Mouse (Mus musculus) midbrain, embryonic 11.5 days (tissue): ENCODE data around the gene Rpusd2. TPM values are rescaled to one million over a fixed set of nuclear protein-coding genes. Genes with fewer than 3 reads are reported as not detected.
"Not testable (repeated sequence)": the region's sequence is repeated elsewhere in the genome, so short reads cannot be mapped to it uniquely, and the experiment has no call there.

Experiments
- ATAC-seq: fragments of 200-750 bp; cut with Nextera tagmentation; 2 replicates; pipeline ENCODE4 v1.8.0; 2017; ENCODE audit warnings: moderate TSS enrichment, moderate library complexity; ENCODE audit not compliant: low FRiP score
- DNase-seq: peaks from one replicate; pipeline ENCODE4 v3.0.0; 2015; ENCODE audit warnings: low spot score; ENCODE audit errors: missing footprints
- H3K27ac ChIP-seq: fragments of 300-500 bp; sonication (generic); 2 replicates; pipeline ENCODE4 v1.5.1; 2014; ENCODE audit warnings: low read depth, low read length
- H3K27me3 ChIP-seq: fragments of 300-500 bp; sonication (generic); 2 replicates; pipeline ENCODE4 v1.6.1; 2014; ENCODE audit warnings: mild to moderate bottlenecking, low read length, moderate library complexity, mixed read lengths; ENCODE audit not compliant: control insufficient read depth, insufficient read depth
- H3K36me3 ChIP-seq: fragments of 300-500 bp; sonication (generic); 2 replicates; pipeline ENCODE4 v1.6.1; 2014; ENCODE audit warnings: mild to moderate bottlenecking, low read length, moderate library complexity, mixed read lengths; ENCODE audit not compliant: control insufficient read depth, insufficient read depth
- H3K4me1 ChIP-seq: fragments of 300-500 bp; sonication (generic); 2 replicates; pipeline ENCODE4 v1.6.1; 2014; ENCODE audit warnings: low read length; ENCODE audit not compliant: control insufficient read depth, insufficient read depth
- H3K4me2 ChIP-seq: fragments of 300-500 bp; sonication (generic); 2 replicates; pipeline ENCODE4 v1.6.1; 2014; ENCODE audit warnings: mild to moderate bottlenecking, moderate library complexity
- H3K4me3 ChIP-seq: fragments of 300-500 bp; sonication (generic); 2 replicates; pipeline ENCODE4 v1.5.1; 2014; ENCODE audit warnings: low read depth, low read length
- H3K9ac ChIP-seq: fragments of 300-500 bp; sonication (generic); 2 replicates; pipeline ENCODE4 v1.6.1; 2014; ENCODE audit warnings: low read length
- H3K9me3 ChIP-seq: fragments of 300-500 bp; sonication (generic); 2 replicates; pipeline ENCODE4 v1.6.1; 2016; ENCODE audit warnings: low read length; ENCODE audit not compliant: control insufficient read depth
- WGBS: fragments of 180-500 bp; shearing (Covaris S2); extraction: QIAGEN DNeasy Blood & Tissue Kit; methylation state at CpG from one replicate; pipeline ENCODE4 v1.1.7; 2014; 5-methylcytosine and 5-hydroxymethylcytosine counted together
- polyA plus RNA-seq: library from polyadenylated mRNA; unstranded; fragments of >200 nt; fragmentation: Nextera tagmentation; extraction: Ambion mirVana; gene quantifications from 2 replicates; pipeline ENCODE4 v1.2.1, GENCODE M21; 2014

The Rpusd2 gene
- polyA plus RNA-seq, 1 experiment from 2014 or later, result 7.4 TPM

DNA sequence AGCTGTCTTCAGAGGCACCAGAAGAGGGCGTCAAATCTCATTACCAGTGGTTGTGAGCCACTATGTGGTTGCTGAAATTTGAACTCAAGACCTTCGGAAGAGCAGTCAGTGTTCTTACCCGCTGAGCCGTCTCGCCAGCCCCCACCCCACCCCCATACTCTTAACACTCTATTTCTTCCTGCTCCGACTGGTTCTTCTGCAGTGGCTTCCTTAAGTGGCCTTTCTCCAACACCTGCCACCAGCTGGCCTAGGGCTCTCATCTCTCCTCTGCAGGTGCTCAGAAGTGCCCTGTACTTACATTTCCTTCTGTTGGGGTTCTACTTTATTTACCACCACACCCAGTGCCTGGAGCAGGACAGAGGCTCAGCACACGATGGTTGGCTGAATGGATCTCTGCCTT is 19.6 kb upstream of the Rpusd2 start:
- Histone ChIP-seq H3K4me3 (no peak overlapping the region), H3K9me3 (no peaks in the 10 kb centered on the region), H3K27ac (no peak overlapping the region), H3K36me3 (peaks cover 4% of the 10 kb centered on the region; the same call in 1 of the 2 replicates), H3K4me1 (0 out of 2 replicates have a peak, but pooled peaks cover 3% of the 10 kb centered on the region), H3K9ac (no peak overlapping the region), H3K27me3 (no peaks in the 10 kb centered on the region), H3K4me2 (no peak overlapping the region)
- DNase-seq (no peak), ATAC-seq (no peak)
- whole genome bisulfite sequencing, result 83% methylated on average over 7 of the region's 7 CpGs

- Histone ChIP-seq H3K4me1 (0 out of 2 replicates have a peak, but pooled peaks cover 3% of the 10 kb centered on the region), H3K4me3 (no peak overlapping the region), H3K9me3 (no peaks in the 10 kb centered on the region), H3K9ac (no peak overlapping the region), H3K27me3 (no peaks in the 10 kb centered on the region), H3K27ac (no peak overlapping the region), H3K36me3 (peaks cover 4% of the 10 kb centered on the region; the same call in 1 of the 2 replicates), H3K4me2 (no peak overlapping the region)
- peak; percentile 66 for DNase-seq
- ATAC-seq, result no peak
- WGBS, result 83% methylated on average over 12 of the region's 12 CpGs
Observed at GRCm38 (mm10) chr2:119015604-119016180, 18.9 kb upstream of the Rpusd2 start.

- not testable (repeated sequence) for H3K27me3 ChIP-seq, H3K4me1 ChIP-seq, H3K4me2 ChIP-seq, H3K27ac ChIP-seq, H3K4me3 ChIP-seq, ATAC-seq, H3K36me3 ChIP-seq, H3K9ac ChIP-seq, H3K9me3 ChIP-seq
- DNase-seq, result peak; percentile 10
- 85% methylated on average over 4 of the region's 4 CpGs for WGBS
Observed at GRCm38 (mm10) chr2:119016312-119016711, 18.3 kb upstream of the Rpusd2 start.

DNA sequence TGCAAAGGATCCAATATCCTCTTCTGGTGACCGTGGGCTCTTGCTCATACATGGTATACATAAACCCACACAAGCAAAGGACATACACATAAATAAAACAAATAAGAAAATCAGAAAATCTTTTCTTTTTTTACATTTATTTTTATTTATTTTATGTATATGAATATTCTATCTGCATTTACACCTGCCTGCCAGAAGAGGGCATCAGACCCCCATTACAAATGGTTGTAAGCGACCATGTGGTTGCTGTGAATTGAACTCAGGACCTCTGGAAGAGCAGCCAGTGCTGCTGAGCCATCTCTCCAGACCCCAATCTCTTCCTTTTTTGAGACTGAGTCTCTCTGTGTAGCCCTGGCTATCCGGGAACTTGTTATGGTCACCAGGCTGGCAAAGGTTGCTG is 16.9 kb upstream of the Rpusd2 start:
- Histone ChIP-seq H3K36me3 (peaks cover 14% of the 10 kb centered on the region; the same call in 1 of the 2 replicates), H3K4me2 (no peak overlapping the region), H3K27ac (no peak overlapping the region), H3K9ac (no peak overlapping the region), H3K27me3 (no peaks in the 10 kb centered on the region), H3K4me3 (no peak overlapping the region), H3K4me1 (0 out of 2 replicates have a peak, but pooled peaks cover 3% of the 10 kb centered on the region), H3K9me3 (no peaks in the 10 kb centered on the region)
- DNase-seq (peak; percentile 75), ATAC-seq (no peak)
- WGBS, result 95% methylated on average over 3 of the region's 3 CpGs

- DNase-seq (peak; percentile 86), ATAC-seq (peak; percentile 57)
- WGBS, result 66% methylated on average over 22 of the region's 22 CpGs
- Histone ChIP-seq H3K27me3 (no peaks in the 10 kb centered on the region), H3K4me1 (0 out of 2 replicates have a peak, but pooled peaks cover 3% of the 10 kb centered on the region), H3K4me2 (no peak overlapping the region), H3K36me3 (peaks cover 14% of the 10 kb centered on the region; the same call in 1 of the 2 replicates), H3K9ac (no peak overlapping the region; the same call in 1 of the 2 replicates), H3K27ac (peak overlapping the region; percentile 25; the same call in 1 of the 2 replicates), H3K4me3 (no peak overlapping the region), H3K9me3 (no peaks in the 10 kb centered on the region)
Observed at GRCm38 (mm10) chr2:119018391-119019122, 16.0 kb upstream of the Rpusd2 start.

DNA sequence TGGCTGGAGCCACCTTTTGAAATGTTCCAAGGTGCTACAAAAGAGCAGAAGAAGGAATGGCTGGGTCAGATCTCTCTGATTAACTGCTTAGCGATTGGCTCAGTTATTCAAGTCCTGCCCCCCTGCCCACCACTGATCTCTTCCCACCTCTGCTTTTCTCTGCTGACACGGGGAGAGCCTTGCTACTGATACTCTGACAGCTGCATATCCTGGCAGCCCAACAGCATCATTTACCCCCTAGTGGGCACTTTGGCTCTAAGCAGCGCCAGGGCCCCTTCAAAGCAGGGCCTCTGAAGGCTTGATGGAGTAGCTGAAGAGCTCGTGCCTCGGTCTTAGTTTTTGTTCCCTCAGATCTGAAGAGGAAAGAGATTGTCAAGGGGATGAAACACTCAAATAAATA is 15.5 kb upstream of the Rpusd2 start:
- Histone ChIP-seq H3K36me3 (peaks cover 14% of the 10 kb centered on the region; the same call in 1 of the 2 replicates), H3K4me1 (0 out of 2 replicates have a peak, but pooled peaks cover 3% of the 10 kb centered on the region), H3K9ac (no peak overlapping the region; the same call in 1 of the 2 replicates), H3K27me3 (no peaks in the 10 kb centered on the region), H3K27ac (no peak overlapping the region), H3K9me3 (no peaks in the 10 kb centered on the region), H3K4me3 (no peak overlapping the region), H3K4me2 (no peak overlapping the region)
- 10% methylated on average over 5 of the region's 5 CpGs for WGBS
- DNase-seq (peak; percentile 83), ATAC-seq (peak; percentile 67; the same call in 1 of the 2 replicates)

DNA sequence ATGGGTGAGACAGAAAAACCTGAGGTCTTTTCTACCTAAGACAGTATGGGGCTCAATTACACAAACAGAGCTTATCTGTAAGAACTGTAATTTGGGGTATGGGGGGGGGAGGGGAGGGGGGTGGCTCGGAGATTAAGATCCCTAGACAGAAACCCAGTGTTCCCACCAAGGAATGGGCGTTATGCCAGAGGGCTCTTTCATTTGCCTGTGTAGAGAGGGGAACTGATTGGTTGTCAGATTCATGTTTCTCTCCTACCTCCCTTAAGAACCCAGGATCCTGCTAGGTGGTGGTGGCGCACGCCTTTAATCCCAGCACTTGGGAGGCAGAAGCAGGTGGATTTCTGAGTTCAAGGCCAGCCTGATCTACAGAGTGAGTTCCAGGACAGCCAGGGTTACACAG is 15.1 kb upstream of the Rpusd2 start:
- ATAC-seq, result no peak
- WGBS, result 68% methylated on average over 4 of the region's 4 CpGs
- Histone ChIP-seq H3K36me3 (peaks cover 14% of the 10 kb centered on the region; the same call in 1 of the 2 replicates), H3K4me3 (no peak overlapping the region), H3K9me3 (no peaks in the 10 kb centered on the region), H3K9ac (no peak overlapping the region), H3K4me2 (no peak overlapping the region), H3K27me3 (no peaks in the 10 kb centered on the region), H3K27ac (no peak overlapping the region), H3K4me1 (0 out of 2 replicates have a peak, but pooled peaks cover 3% of the 10 kb centered on the region)
- DNase-seq, result no peak

GRCm38 (mm10) chr2:119023154-119023660 is 11.4 kb upstream of the Rpusd2 start:
- 0 out of 2 replicates have a peak, but pooled peaks cover 3% of the 10 kb centered on the region for H3K4me1 ChIP-seq
- 93% methylated on average over 6 of the region's 6 CpGs for WGBS
- peak; percentile 4 for DNase-seq
- peaks cover 10% of the 10 kb centered on the region; the same call in 1 of the 2 replicates for H3K36me3 ChIP-seq
- H3K4me2 ChIP-seq, result no peak overlapping the region
- H3K4me3 ChIP-seq, result no peak overlapping the region
- no peaks in the 10 kb centered on the region for H3K27me3 ChIP-seq
- no peak for ATAC-seq
- H3K9ac ChIP-seq, result no peak overlapping the region
- no peak overlapping the region for H3K27ac ChIP-seq
- H3K9me3 ChIP-seq, result no peaks in the 10 kb centered on the region
